Mouse (Mus musculus): Measurements from ENCODE around the gene Trim50.

Trim50 gene

GRCm38 (mm10) chr5:135369787-135370654, 16.9 kb downstream of the Trim50 start, which contains the start of gene Nsun5:
Gene Nsun5, plus strand, starts transcription at chr5:135369953.
- DNase-seq: peak; percentile 97 to 98

- no peak for DNase-seq
Observed at GRCm38 (mm10) chr5:135371195-135371594, 18.1 kb downstream of the Trim50 start.

GRCm38 (mm10) chr5:135373601-135374000, 20.5 kb downstream of the Trim50 start:
- no peak for DNase-seq

GRCm38 (mm10) chr5:135375167-135375566, 22.1 kb downstream of the Trim50 start:
- DNase-seq: peak; percentile 64 to 68

- no peak for DNase-seq
Observed at GRCm38 (mm10) chr5:135376341-135376740, 23.2 kb downstream of the Trim50 start.

- DNase-seq: no peak
Observed at GRCm38 (mm10) chr5:135380681-135381080, 27.6 kb downstream of the Trim50 start.

- DNase-seq: no peak
Observed at GRCm38 (mm10) chr5:135381356-135381925, 28.3 kb downstream of the Trim50 start.

GRCm38 (mm10) chr5:135382746-135383145, 29.7 kb downstream of the Trim50 start:
- no peak for DNase-seq

- DNase-seq: no peak
Observed at GRCm38 (mm10) chr5:135383771-135384170, 30.7 kb downstream of the Trim50 start.

- peak; percentile 88 to 92 for DNase-seq
Observed at GRCm38 (mm10) chr5:135394004-135394823, 41.1 kb downstream of the Trim50 start, which contains the start of gene Pom121. Gene Pom121, minus strand, starts transcription at chr5:135394546.

GRCm38 (mm10) chr5:135395826-135396225, 42.7 kb downstream of the Trim50 start:
- DNase-seq: peak in 1 of 2 experiments; percentile 68

GRCm38 (mm10) chr5:135399382-135399781, 46.3 kb downstream of the Trim50 start:
- no peak for DNase-seq

GRCm38 (mm10) chr5:135400244-135400643, 47.1 kb downstream of the Trim50 start:
- peak; percentile 77 to 92 for DNase-seq

- peak in 1 of 2 experiments; percentile 10 for DNase-seq
Observed at GRCm38 (mm10) chr5:135404623-135405022, 51.5 kb downstream of the Trim50 start.

- DNase-seq: no peak
Observed at GRCm38 (mm10) chr5:135405437-135405836, 52.3 kb downstream of the Trim50 start.

GRCm38 (mm10) chr5:135408114-135408513, 55.0 kb downstream of the Trim50 start:
- DNase-seq: no peak

- no peak for DNase-seq
Observed at GRCm38 (mm10) chr5:135410266-135410665, 57.2 kb downstream of the Trim50 start.

Data from kidney, postnatal 25 days (tissue).